Mouse (Mus musculus) layer of hippocampus, adult 11-12 months (tissue): ENCODE results near the gene Nr5a1.

ENCODE experiments used
- DNase-seq: peaks from one replicate; pipeline ENCODE4 v3.0.0; 2022; ENCODE audit warnings: low spot score

The Nr5a1 gene

DNA sequence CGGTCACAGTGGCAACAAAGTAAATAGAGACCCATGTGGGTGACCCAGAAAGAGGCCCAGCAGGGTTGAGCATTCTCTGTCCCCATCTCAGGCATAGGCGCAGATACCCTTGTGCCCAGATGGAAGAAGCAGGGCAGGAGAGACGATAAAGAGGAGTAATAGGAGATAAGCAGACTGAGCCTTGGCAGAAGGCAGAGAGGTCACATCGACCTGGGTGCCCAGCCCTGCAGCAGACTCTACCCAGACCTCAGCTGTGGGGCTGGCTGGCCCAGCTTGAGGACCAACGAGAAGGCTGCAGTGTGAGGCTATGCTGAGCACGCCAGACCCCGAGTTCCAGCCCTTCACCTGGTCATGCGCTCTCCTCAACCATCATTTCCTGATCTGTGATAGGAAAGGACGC is 10.0 kb downstream of the Nr5a1 start:
- no peak for DNase-seq

DNA sequence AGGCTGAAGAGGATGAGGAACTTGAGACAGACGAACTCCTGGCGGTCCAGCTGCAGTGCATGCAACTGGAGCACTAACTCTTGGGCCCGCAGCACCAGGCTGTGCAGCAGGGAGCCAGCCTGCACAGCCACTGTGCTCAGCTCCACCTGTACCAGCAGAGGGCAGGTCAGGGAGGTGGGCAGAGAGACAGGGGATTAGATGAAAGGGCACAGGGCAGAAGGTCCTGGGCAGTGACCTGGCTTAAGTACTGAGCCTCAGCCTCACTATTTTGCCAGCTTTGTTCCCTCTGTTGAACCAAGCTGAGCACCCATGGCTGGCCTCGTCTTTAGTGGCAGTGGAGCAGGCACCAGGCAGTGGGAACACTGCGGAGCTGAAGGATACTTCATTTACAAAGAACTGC is 14.2 kb downstream of the Nr5a1 start:
- DNase-seq = no peak

DNA sequence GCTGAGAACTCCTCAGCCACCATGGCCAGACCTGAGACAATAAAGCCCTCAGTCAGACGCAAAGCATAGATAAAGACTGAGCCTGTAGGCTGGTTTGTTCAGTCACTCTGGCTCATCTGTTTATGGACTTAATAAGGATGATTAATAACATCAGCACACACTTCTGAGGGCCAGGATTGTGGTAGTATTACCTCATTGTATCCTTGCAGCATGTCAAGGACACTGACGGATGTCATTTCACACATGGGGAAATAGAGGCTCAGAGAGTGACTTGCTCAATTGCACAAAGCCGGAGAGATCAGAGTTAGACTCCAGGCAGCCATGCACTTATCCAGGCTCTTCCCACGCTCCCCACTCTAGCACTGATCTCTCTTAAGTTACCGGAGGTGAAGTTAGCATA is 15.7 kb downstream of the Nr5a1 start:
- DNase-seq = no peak

DNA sequence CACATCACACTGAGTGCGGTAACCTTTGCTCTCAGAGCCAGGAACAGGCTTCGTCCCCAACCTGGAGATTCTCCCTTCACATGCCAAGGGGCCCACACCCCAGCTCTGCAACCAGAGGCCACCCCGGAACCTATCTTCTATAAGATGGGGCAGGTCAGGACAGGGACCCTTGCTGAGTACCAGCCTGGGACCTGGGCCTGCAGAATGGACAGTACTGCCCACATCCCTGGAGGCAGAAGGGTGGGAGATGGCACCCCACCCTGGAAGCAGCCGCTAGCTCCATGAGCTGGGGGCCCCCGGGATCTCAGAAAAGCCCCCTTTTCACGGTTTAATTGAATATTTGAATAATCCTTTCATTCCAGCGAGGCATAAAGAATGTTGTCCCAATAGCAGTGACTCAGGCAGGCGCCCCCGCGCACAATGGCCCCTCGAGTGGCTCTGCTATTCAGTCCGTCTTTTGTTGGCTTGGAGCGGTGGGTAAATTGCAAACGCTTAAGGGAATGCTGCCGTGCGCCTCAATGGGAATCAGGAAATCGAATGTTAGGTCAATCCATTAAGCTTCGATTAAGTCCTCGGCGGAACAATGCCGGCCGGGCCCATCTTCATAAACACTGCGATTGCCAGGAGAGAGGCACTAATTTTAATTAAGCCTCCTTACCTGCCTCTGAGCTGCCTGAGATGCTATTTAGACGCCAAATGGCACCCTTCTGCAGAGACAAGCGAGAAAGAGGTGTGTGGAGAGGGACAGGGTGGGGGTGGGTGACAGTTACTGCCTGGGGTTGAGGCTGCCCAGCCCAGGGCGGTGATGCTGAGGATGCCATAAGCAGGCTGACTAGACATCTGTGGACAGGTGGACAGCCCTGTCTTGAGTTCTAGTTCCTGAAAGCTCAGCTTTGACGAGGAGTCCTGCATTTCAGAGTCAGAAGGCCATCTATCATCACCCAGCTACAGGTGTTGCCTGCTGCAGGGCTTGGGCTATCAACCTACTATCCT is 16.9 kb downstream of the Nr5a1 start:
- no peak for DNase-seq

DNA sequence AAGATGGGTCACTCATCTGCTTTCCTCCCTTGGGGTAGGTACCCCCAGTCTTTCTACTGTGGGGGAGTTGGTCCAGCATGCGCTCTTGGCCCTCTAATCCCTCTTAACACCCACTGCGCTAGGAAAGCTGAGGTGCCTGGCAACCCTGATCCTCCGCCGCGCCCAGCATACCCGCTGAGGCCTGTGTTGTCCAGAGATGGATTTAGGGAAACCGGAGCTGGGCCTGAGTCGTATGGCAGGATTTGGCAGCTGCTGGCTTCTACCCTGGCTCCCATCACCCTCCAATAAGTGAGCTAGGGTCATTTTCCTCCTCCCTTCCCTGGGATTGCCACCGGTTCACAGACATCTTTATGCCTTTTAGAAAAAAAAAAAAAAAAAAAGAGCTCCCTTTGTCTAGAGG is 18.6 kb downstream of the Nr5a1 start:
- no peak for DNase-seq

DNA sequence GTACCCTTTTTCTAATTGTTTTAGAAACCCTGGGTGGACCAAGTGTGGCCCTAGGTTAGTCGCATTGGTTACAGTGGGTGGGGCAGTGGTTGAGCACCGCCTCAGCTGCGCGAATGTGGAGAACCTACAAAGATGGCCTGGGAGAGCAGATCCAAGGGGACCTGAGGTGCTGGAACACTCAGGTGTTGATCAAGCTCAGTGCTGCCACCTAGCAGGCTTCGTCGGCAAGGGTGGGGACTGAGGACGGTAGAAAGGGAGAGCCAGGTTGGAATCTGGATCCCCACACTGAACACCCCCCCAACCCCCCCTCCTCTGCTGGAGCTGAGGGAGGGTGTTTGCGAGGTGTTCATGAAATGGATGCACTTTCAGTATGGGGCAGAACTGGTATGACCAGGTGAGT is 22.8 kb downstream of the Nr5a1 start:
- peak; percentile 28 for DNase-seq

DNA sequence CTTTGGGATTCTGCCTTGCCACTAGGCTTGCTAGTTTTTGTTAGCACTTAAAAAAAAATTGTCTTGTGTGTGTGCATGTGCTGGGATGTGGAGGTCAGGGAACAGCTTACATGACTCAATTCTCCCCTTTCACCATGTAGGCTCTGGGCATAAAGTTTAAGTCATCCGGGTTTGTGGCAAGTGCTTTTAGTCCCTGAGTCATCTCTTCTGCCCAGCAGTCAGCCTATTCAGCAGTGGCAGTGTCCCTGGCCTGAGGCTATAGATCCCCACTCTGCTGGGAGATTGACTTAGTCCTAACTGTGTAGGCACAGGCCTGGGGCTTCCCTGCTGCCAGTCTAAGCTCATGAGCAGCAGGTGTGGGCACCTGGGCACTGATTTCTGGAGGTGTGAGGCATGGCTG is 24.5 kb downstream of the Nr5a1 start:
- no peak for DNase-seq

DNA sequence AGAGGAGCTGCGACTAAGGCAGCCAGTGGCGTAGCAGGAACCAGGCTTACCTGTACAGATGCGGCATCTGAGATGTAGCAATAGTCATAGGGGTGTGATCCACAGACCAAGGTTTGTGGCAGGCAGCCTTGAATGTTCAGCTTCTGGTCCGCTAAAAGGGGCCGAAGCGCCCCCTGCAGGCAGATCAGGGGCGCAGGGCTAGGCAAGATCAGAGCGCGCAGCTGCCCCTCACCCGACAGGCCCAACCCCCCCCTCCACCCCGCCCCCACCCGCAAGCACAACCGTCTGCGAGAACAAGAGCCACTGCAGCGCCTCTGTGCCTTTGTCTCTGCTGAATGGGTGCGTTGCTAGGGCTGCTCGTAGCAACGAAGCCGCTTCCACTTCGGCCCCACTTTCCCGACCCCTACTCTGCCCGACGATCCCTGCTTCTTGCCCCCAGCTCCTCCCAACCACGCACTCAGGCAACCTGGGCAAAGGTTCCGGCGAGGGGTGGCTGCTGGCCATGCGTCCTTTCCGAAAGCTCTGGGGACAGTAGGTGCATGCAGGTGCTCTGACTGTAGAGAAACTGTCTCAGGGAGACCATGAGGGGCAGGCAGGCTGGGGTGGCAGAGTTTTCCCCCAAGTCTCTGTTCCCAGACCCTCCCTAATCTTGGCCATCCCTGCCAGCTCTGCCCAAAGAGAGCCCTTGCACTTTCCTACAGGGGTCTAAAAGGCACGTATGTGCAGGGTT is 25.4 kb downstream of the Nr5a1 start:
- peak; percentile 55 for DNase-seq

DNA sequence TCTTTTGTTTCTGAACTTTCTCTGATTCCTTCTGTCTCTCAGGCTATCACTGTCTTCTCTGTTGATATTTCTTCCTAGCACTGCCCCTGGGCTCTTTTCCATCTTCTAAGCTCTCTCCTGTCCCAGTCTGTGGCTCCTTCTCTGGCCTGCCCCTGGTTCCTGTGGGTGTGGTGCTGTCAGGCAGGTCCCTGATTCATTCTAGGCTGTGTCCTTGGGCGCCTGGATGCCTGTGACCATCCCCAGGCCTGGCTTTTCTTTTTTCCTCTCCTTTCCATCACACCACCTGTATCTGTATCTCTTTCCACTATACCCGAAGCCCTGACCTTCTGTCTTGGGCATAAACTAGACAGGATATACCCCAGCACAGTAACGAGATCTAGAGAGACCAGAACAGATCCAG is 28.6 kb downstream of the Nr5a1 start:
- no peak for DNase-seq

DNA sequence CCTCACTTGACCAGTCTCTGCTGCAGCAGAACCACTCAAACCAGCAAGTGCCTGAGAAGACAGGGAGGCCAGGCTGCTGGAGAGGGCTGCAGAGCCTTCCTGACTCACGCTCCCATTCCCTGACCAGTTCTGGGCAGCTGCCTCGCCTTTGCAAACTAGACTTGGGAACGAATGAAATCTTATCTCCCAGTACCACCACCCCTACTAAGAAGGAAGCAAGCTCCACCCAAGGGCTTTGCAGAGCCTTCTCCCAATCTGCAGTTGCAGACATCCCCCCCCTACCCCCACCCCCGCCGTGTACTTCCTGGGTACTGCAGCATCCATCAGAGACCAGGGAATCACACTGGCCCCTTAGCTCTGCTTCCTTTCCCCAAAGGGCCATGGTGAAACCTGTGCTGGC is 31.3 kb downstream of the Nr5a1 start:
- DNase-seq = no peak

DNA sequence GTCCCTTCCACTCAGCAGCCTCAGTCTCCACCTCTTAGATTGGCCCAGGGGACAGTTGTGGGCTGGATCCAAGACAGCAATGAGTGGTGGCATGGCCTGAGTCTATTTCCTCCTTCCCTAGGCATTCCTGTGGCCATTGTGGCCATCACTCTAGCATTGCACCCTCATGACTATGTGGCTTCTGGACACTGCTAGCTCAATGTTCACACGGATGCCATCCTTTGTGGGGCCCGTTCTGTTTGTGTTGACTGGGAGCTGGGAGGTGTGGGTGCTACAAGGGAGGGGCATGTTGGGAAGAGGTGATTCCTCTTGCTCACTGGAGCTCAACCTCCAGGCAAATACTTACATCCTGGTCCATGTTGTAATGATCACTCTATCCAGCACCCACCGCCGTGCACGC is 32.1 kb downstream of the Nr5a1 start:
- DNase-seq = no peak

DNA sequence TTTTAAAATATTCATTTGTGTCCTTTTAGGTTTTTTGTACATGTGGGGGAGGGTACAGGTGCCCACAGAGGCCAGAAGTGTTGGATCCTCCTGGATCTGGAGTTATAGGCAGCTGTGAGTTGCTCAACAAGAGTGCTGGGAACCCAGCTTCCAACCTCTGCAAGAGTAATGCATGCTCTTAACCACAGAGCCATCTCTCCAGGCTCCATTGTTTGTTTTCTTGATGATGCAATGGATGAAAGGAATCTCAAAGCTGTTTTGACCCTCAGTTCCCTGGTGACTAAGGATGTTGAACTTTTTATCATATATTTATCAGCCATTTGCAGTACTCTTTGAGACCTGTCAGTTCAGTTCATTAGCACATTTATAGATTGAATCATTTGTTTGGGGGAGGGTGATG is 35.4 kb downstream of the Nr5a1 start:
- no peak for DNase-seq

DNA sequence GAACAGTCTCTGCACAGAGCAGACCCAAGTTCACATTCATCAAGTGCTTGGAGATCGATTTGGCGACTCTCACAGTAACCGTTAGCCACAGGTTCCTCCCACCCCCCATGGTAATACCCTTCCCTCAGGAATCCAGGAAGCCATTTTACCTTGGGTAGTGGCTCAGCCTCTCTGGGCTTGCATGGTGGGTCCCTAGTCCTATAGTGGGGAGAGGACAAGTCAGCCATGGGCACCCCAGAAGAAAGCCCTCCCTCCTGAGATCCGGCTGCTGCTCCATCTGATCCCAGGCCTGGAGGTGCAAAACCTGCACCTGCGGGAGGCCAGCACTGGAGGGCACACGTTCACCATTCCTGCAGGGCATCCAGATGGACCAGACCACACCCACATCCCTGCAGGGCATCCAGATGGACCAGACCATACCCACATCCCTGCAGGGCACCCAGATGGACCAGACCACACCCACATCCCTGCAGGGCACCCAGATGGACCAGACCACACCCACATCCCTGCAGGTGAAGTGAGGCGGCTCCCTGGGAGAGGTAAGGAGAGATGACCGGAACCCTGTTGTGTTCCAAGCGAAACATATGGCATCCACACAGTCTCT is 38.9 kb downstream of the Nr5a1 start:
- DNase-seq = no peak

DNA sequence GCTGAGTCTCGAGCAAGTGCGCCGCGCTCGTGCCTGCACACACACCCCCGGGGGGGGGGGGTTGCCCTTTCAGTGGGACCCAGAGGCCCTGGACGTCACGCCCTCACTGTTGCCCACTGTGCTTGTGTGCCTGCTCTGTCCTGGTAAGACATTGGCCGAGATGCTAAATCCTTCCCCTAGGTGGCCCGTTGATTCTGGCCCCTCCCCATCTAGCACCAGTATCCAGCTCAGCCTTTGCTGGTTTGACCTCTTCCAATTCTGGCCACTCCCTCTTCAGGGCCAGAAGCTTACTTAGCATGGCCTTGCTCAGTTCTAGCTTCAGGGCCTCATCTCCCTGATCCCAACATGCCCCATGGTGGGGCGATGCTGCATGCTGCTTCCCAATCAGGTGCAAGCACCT is 41.8 kb downstream of the Nr5a1 start:
- no peak for DNase-seq

DNA sequence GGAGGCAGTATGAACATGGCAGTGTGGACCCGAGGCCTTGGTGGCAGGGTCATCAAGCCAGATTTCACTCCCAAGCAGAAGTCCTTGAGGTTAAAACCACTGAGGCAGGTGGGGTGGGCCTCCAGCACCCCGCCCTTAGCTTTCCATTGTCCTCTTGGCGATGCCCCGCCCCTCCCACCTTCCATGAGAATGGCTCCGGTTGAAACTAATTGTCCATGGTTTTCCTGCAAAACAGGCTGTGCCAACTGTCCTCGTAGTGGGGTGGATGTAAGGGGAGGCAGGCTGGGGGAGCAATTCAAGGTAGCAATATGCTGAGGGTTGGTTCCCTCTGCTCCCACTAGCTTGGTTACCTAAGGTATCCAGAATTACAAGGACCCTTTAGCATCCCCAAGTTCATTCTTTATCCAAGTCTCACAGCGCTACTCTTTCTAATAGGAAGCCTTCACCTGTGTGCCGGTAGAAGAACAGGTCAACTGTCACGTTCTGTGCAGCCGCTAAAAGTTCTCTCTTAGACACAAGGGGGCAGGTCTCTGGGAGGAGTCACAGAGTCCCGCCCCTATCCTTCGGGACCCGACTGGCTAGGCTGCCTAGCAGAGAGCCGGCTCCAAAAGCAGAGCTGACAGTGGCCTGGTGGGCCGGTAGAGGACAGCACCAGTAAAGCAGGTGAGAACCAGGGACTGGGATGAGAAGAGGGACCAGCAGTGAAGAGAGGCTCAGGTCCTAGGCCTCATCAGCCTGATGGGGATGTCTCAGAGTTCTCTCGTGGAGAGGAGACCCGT is 45.4 kb downstream of the Nr5a1 start:
- no peak for DNase-seq

DNA sequence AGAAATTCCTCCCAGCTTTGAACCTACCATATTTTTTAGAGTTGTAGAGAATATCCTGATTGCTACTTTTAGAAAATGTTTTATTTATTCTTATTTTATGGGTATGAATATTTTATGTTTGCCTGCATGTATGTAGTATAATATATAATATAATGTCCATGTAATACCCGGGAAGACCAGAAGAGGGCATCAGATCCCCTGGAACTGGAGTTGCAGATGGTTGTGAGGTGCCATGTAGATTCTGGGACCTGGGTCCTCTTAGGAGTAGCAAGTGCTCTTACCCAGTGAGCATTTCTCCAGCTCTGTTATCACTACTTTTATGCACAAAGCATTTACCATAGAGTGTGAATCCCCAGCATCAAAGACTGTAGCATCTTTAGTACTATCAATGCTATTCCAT is 52.9 kb downstream of the Nr5a1 start:
- no peak for DNase-seq

DNA sequence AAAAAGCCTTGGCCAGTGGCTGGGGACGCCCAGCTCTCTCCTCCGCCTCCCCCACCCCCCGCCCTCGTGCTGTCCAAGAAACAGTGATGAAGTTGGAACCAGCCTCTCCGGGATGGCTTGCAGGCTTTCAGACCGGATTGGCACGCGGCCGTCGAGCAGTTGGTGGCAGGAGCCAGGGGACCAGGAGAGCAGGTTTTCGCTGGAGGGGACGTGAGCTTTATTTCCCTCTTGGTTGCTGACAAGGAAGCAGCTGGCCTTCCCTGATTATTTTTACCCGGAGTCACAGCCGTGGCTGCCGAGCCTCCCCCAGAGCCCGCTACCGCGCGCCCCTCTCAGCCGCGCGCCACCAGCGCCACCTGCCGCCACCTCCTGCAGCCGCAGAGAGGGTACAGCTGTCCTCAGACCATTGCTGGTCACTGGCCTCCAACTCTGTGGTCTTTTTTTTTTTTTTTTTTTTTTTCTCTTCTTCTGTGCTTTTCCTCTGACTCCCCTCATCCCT is 56.0 kb downstream of the Nr5a1 start:
- peak; percentile 75 for DNase-seq

DNA sequence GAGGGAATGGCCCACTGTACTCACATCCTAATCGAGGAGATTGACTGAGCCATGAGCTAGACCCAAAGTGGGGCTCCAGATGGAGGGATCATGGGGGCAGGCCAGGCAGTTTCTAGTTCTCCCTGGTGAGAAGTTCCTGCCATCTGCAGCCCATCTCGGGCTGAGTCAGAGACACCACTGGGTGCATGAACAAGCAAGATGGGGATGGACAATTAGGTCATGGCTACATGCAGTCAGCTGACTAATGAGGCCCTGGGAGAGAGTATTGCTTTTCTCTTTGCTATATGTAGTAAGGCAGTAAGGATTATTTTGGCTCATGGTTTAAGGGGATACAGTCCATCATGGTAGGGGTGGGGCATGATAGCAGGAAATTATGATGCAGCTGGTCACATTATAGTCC is 60.6 kb downstream of the Nr5a1 start:
- DNase-seq = no peak

DNA sequence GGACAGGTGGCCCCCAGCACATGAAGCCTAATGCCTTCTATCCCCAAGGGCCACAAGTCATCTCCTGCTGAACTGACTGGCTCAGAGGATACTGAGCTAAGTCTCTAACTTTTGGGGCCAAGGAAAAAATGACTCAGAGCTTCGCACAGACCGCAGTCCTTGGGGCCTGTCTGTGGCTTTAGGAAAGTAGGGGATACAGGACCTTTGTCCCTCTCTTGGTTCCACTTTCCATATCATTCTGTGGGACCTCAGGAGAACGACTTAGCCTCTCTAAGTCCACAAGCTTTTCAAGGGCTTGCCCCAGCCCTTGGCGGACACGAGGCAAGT is 61.1 kb downstream of the Nr5a1 start:
- no peak for DNase-seq

DNA sequence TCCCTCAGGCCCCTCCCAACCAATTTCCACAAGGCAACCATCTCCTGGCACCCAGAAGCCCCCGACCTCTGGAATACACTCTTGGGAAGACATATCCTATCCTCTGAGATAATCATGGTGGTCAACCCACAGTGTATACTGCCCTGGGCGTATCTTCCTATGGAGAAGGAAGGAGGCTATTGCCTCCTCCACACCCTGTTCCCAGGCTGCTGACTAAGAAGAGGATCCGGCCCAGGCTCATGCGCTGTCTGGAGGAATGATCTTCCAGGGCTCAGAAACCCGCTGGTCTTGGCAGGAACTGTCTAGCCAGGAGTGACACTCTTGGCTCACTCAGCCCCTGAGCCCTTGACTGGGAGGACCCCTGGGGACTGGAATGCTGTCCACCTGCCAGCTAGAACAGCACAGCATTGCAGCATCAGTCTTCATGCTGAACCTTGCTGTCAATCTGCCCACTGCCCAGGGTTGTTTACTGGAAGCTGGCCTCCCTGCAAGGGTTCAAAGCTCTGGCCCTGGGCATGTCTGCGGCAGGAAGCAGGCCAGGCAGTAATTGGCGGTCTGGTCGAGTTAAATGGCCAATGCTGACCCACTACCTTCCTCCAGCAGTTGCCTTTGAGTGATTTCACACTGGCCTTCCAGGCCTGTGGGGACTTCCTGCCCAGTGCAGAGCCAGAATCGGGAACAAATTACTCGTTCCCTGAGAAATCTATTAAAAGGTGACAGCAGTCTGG is 61.6 kb downstream of the Nr5a1 start:
- DNase-seq = no peak

DNA sequence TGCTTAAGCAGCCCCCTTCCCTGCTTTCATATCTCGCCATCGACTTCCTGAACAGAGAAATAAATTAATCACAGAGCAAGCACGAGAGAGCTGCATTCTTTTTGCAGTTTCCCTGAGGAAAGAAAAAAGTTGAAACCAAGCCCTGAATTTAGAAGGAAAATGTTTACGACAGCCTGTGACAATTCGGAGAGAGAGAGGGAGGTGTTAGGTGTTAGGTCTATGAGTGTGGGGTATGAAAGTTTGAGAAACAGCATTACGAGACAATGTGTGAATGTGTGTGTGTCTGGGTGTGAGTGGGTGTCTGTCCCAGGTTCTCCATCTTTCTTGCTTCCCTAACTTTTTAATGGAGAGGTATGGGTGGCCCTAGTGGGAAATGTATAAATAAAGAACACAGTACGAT is 62.2 kb downstream of the Nr5a1 start:
- DNase-seq = no peak

DNA sequence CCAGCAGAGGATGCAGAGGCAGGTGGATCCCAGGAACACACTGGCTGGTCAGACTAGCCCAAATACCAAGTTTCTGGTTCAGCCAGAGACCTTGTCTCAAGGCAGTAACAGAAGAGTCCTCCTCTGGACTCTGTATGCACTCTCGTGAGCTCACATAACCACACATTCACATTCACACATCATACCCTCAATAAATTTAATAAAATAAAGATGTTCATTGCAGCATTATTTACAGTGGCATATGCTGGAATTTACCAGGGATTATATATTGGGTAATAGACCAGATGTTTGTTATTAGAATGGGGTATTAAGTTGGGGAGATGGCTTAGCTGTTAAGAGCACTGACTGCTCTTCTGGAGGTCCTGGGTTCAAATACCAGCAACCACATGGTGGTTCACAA is 64.0 kb downstream of the Nr5a1 start:
- DNase-seq = no peak
